Mouse (Mus musculus) fibroblast of lung, adult 2 months (primary cell): ENCODE data around the gene Nop53.
"Not testable (repeated sequence)": the region's sequence is repeated elsewhere in the genome, so short reads cannot be mapped to it uniquely, and the experiment has no call there.

ENCODE experiments used
- DNase-seq: peaks from one replicate; pipeline ENCODE4 v3.0.0-alpha.2; 2011; ENCODE audit warnings: low read depth

Gene Nop53

DNA sequence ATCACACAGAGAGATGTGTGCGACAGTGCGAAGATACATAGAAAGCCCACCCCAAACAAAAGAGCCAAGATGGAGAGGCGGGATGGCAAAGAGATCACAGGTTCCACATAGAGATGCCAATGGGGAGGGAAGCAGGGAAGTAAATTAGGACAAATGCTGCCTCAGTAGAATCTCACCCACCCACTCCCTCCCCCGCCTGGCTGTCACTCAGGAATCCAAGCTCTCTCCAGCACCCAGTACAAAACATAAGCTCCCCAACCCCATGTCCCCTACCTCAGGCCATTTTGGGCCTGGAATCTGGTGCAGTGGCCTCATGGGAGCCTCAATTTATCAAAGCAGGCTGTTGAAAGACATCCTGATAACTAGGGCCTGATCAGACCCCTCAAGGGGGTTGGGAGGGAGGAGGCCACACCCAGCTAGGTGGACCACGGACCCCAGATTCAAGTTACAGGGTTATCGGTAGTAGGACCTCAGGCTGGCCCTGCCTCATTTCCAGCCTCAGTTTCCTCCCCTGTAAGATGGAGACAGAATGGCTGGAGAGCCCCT lies 25.2 kb downstream of the Nop53 start:
- no peak for DNase-seq

DNA sequence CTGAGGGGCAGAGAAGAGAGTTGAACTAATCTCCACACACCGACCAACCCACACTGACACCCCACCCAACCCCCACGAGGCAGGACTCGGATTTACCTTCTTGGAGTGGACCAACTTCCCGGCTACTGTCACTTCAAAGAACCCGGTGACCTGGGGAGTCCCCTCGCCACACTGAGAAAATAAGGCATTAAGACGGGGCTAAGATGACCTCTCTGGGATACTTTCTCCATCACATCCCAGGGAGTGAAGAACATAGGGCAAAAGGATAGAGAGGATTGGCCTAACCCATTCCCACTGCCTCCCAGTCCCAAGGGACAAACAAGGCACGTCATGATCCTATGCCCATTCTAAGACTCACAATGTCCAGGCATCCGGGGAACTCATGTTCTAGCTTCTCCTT lies 25.9 kb downstream of the Nop53 start:
- no peak for DNase-seq

GRCm38 (mm10) chr7:15918371-15918770 lies 27.5 kb downstream of the Nop53 start:
- DNase-seq = no peak

DNA sequence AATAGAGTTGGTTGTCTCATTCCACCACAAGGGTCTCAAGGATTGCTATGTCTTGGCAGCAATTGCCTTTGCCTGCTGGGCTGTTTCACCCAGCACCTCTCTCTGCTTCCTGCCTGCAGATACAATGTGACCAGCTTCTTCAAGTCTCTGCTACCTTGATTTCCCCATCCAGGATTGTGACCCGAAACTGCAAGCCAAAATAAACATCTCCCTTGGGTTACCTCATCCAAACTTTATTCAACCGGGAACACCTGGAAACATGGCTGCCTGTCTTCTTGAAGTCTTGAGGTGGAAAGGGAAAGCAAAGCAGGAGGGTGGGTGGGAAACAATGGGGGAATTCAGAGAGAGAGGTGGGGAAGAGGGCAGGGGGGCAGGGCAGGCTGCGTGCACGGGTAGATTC lies 28.9 kb downstream of the Nop53 start:
- no peak for DNase-seq

DNA sequence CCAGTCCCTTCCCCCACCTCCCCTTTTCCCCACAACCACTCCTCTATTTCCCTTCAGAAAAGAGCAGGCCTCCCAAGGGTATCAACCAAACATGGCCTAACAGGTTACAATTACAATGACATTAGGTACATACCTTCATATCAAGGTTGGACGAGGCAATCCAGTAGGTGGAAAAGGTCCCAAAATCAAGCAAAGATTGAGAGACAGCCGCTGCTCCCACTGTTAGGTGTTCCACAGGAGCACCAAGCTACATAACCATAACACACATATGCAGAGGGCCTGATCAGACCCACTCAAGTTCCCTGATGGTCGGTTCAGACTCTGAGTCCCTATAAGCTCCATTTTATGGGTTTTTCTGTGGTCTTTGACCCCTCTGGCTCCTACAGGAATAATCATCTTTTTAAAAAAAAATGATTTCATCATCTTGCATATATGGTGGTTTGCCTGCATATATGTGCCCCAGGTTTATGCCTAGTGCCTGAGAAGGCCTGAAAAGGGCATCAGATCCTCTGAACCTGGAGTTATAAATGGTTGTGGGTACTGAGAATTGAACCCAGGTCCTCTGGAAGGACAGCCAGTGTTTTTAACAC lies 29.6 kb downstream of the Nop53 start:
- no peak for DNase-seq

- not testable (repeated sequence) for DNase-seq
Observed at GRCm38 (mm10) chr7:15915695-15916094, 30.2 kb downstream of the Nop53 start.

DNA sequence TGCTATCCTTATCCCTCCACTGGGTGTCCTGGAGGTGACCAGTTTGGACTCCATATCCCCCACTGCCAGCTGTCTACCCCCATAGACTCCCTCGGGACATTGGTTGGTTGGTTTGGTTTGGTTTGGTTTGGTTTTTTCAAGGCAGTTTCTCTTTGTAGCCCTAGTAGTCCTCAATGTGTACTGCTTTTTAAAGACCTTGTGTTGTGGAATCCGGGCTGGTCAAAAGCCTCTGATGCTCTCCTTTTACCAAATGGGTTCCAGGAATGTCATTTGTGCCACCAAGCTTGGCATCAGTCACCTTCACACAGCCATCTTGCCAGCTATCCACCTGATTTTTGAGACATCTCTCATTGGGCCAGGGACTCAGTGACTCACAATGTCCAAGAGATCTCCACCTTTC lies 31.1 kb downstream of the Nop53 start:
- DNase-seq = no peak

GRCm38 (mm10) chr7:15914252-15914651 lies 31.6 kb downstream of the Nop53 start:
- no peak for DNase-seq

- DNase-seq = no peak
Observed at GRCm38 (mm10) chr7:15912183-15912582, 33.7 kb downstream of the Nop53 start.

DNA sequence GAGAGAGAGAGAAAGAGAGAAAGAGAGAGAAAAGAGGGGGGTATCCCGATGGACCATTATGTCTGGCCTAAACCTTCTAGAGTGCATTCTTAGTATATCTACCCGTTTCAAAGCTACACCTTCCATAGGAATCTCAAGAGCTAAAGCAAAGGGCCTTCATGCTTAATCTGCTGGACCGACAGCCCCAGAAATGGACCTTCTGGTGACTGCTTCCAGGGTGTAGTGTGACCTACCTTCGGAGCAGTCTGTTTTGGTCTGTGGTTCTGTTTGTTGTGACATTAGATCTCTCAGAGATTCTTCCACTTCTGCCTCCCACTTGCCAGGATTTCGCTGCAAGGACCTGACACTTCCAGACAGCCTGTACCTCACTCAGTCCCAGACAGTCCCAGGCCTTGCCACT lies 35.4 kb downstream of the Nop53 start:
- no peak for DNase-seq

GRCm38 (mm10) chr7:15907971-15908590 lies 37.8 kb downstream of the Nop53 start:
- DNase-seq = no peak

- DNase-seq = no peak
Observed at GRCm38 (mm10) chr7:15906602-15907001, 39.3 kb downstream of the Nop53 start.

GRCm38 (mm10) chr7:15905861-15906260 lies 40.0 kb downstream of the Nop53 start:
- no peak for DNase-seq

DNA sequence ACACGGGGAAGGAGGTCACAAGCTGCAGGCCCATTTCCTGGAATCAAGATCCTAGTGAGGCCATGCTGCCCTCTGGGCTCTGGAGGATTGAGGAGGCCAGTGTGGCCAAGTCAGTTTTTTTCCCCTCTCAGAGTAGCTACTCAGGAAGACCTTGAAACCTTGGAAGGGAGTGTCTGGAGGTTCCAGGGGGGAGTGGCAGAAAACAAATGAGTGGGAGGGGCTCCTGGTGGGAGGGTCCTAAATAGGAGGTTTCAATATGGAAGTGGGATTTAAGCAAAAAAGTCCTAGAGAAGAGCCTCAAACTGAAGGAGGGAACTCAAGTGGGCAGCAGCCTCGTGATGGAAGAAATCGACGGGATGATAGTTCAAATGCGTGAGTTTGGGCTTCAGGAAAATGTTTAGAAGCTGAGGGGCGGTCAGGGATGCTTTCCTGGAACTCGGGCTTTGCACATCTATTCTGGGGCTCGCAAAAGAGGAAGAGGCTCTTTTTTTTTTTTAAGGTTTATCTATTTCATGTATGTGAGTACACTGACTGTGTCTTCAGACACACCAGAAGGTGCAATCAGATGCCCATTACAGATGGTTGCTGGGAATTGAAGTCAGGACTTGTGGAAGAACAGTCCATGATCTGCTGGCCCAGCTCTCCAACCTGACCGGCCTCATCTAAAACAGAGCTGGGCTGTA lies 44.4 kb downstream of the Nop53 start:
- DNase-seq = no peak

DNA sequence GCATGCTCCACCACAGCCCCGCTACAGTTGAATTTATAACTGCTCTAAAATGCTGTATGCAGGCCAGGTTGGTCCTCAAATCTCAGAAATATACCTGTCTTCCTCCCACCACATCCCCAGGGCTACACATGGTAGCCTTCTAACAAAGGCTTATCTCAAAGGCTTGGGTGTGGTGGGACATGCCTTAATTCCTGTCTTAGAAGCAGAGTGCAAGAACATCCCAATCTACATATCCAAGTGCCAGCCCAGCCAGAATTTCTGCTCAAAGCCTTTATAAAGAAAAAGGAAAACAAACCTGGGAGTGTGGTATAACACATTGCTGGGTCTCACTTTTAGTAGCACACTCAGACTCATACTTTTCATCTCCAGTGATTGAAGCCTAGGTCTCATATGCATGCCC lies 51.6 kb downstream of the Nop53 start:
- no peak for DNase-seq
